Mouse (Mus musculus) c-Kit-positive CD71-negative TER-119-negative erythroid progenitor cells, embryonic 14.5 days (primary cell): ENCODE results near the gene Smtn.

ENCODE experiments used
- DNase-seq: peaks from one replicate; pipeline ENCODE4 v3.0.0-alpha.2; 2013; ENCODE audit warnings: low read depth

The Smtn gene

GRCm38 (mm10) chr11:3509181-3510085, 31.0 kb downstream of the Smtn start:
- no peak for DNase-seq

GRCm38 (mm10) chr11:3508226-3508625, 32.2 kb downstream of the Smtn start:
- DNase-seq, result no peak

- DNase-seq, result no peak
Measured at GRCm38 (mm10) chr11:3503755-3504693, 36.4 kb downstream of the Smtn start.

GRCm38 (mm10) chr11:3502459-3503072, 37.8 kb downstream of the Smtn start:
- DNase-seq, result no peak

GRCm38 (mm10) chr11:3502057-3502456, 38.4 kb downstream of the Smtn start:
- DNase-seq, result no peak

GRCm38 (mm10) chr11:3497296-3497695, 43.1 kb downstream of the Smtn start:
- DNase-seq, result no peak

- no peak for DNase-seq
Measured at GRCm38 (mm10) chr11:3496756-3497155, 43.7 kb downstream of the Smtn start.

- DNase-seq, result no peak
Measured at GRCm38 (mm10) chr11:3495496-3495895, 44.9 kb downstream of the Smtn start.

- DNase-seq, result no peak
Measured at GRCm38 (mm10) chr11:3494857-3495256, 45.6 kb downstream of the Smtn start.

- no peak for DNase-seq
Measured at GRCm38 (mm10) chr11:3492748-3493147, 47.7 kb downstream of the Smtn start.

- DNase-seq, result no peak
Measured at GRCm38 (mm10) chr11:3489036-3489435, 51.4 kb downstream of the Smtn start.

- DNase-seq, result no peak
Measured at GRCm38 (mm10) chr11:3487952-3488570, 52.4 kb downstream of the Smtn start, which contains the start of gene Pla2g3. Gene Pla2g3, plus strand, starts transcription at chr11:3488284.

GRCm38 (mm10) chr11:3486349-3486748, 54.1 kb downstream of the Smtn start:
- DNase-seq, result no peak

GRCm38 (mm10) chr11:3483980-3484642, 56.3 kb downstream of the Smtn start:
- no peak for DNase-seq

GRCm38 (mm10) chr11:3475489-3475888, 64.9 kb downstream of the Smtn start:
- no peak for DNase-seq

GRCm38 (mm10) chr11:3474480-3475115, 65.8 kb downstream of the Smtn start:
- DNase-seq, result no peak

GRCm38 (mm10) chr11:3472484-3472883, 67.9 kb downstream of the Smtn start:
- peak; percentile 82 for DNase-seq

GRCm38 (mm10) chr11:3471448-3471850, 69.0 kb downstream of the Smtn start:
- no peak for DNase-seq
